Mouse (Mus musculus) adrenal gland, adult 2 months (tissue): ENCODE data around the gene Inpp5f. TPM values are rescaled to one million over a fixed set of nuclear protein-coding genes. Genes with fewer than 3 reads are reported as not detected.

Experiments
- DNase-seq: peaks from one replicate; pipeline ENCODE4 v3.0.0; 2021
- polyA plus RNA-seq: library from polyadenylated mRNA; depleted of rRNA; stranded (reverse); fragments of >200 nt; gene quantifications from 2 replicates; pipeline ENCODE4 v1.2.3, GENCODE M21; 2012; rRNA removed
- total RNA-seq, 2 experiments: library from RNA; stranded (reverse); gene quantifications; 2 replicates each; pipeline ENCODE4 v1.2.3; 2021

The Inpp5f gene
- total and polyA plus RNA-seq, 3 experiments = 10.9 to 21.7 (median 18.2) TPM

- peak; percentile 75 for DNase-seq
Observed at GRCm38 (mm10) chr7:128739462-128740277, 128.5 kb downstream of the Inpp5f start.

- peak; percentile 98 for DNase-seq
Observed at GRCm38 (mm10) chr7:128740334-128740733, 129.2 kb downstream of the Inpp5f start, which contains the start of gene Mcmbp. TSS of gene Mcmbp (minus strand) at chr7:128740495.

- no peak for DNase-seq
Observed at GRCm38 (mm10) chr7:128743898-128744297, 132.8 kb downstream of the Inpp5f start.

GRCm38 (mm10) chr7:128744684-128745485 lies 133.8 kb downstream of the Inpp5f start, which contains the start of gene Sec23ip:
TSS of gene Sec23ip (plus strand) at chr7:128744943.
- peak; percentile 98 for DNase-seq

Other genes with a start within 250 kb of the Inpp5f start
- gene Rgs10, start 192.6 kb upstream of the Inpp5f start, total RNA-seq = 10 to 100 TPM; 10.5 to 23.8 TPM
- gene Rgs10, start 192.6 kb upstream of the Inpp5f start, polyA plus RNA-seq = 9.1 and 11.9 TPM in 2 replicates
- 10 to 100 TPM; 73.1 to 96.3 TPM for gene Tial1, start 149.6 kb upstream of the Inpp5f start, total RNA-seq
- gene Tial1, start 149.6 kb upstream of the Inpp5f start, polyA plus RNA-seq = 26.4 and 33.0 TPM in 2 replicates
- gene Bag3, start 87.7 kb upstream of the Inpp5f start, total RNA-seq = 100 to 1,000 TPM; 143 to 425 TPM
- gene Bag3, start 87.7 kb upstream of the Inpp5f start, polyA plus RNA-seq = 196 and 360 TPM in 2 replicates
- 10 to 100 TPM; 31.3 to 33.5 TPM for gene Mcmbp, start 129.2 kb downstream of the Inpp5f start, total RNA-seq
- gene Mcmbp, start 129.2 kb downstream of the Inpp5f start, polyA plus RNA-seq = 20.5 and 22.4 TPM in 2 replicates
- gene Sec23ip, start 133.6 kb downstream of the Inpp5f start, total RNA-seq = 10 to 100 TPM; 39.9 to 59.5 TPM
- 19.7 and 22.7 TPM in 2 replicates for gene Sec23ip, start 133.6 kb downstream of the Inpp5f start, polyA plus RNA-seq